Mouse (Mus musculus): Measurements from ENCODE around the gene Rftn1.

DNA sequence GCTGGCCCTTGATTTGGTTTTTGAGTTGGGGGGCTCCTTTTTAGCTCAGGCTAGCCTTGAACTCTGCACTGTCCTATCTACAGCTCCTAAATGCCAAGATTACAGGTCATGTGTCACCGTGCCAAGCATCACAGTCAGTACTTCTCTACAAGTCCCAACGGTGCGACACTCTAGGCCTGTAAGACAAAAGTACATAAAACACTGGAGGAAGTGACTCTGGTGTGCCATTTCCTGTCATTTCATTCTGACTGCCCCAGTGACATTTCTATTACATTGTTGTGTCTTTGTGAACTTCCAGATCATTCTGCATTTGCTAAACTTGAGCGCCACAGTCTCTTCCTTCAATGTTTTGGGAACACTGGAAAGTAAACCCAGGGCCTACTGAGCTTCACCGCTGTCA lies 4.9 kb downstream of the Rftn1 start:
- no peak for TF ChIP-seq CTCF (IDR thresholded peaks at IDR 0.05; ENCODE audit: control insufficient read depth, insufficient read depth, insufficient replicate concordance, low read depth, low read length)
- TF ChIP-seq POLR2A (IDR thresholded peaks at IDR 0.05; ENCODE audit: control insufficient read depth, low read depth, low read length) = no peak
